Mouse (Mus musculus) heart, embryonic 11.5 days (tissue): ENCODE results near the gene Vmn1r157. TPM values are rescaled to one million over a fixed set of nuclear protein-coding genes. Genes with fewer than 3 reads are reported as not detected.
"Not testable (repeated sequence)": the region's sequence is repeated elsewhere in the genome, so short reads cannot be mapped to it uniquely, and the experiment has no call there.

ENCODE experiments used
- ATAC-seq: fragments of 200-750 bp; cut with Nextera tagmentation; replicated peaks from 2 replicates; pipeline ENCODE4 v1.8.0; 2017; ENCODE audit warnings: moderate library complexity; ENCODE audit not compliant: insufficient number of reproducible peaks, low FRiP score, low TSS enrichment
- H3K27ac ChIP-seq: fragments of 300-500 bp; sonication (generic); 2 replicates; pipeline ENCODE4 v1.5.1; 2014; ENCODE audit warnings: mild to moderate bottlenecking, low read depth, low read length
- H3K27me3 ChIP-seq: fragments of 300-500 bp; sonication (generic); 2 replicates; pipeline ENCODE4 v1.6.1; 2014; ENCODE audit warnings: mild to moderate bottlenecking, low read length, mixed read lengths; ENCODE audit not compliant: control insufficient read depth, insufficient read depth
- H3K36me3 ChIP-seq: fragments of 300-500 bp; sonication (generic); 2 replicates; pipeline ENCODE4 v1.6.1; 2014; ENCODE audit warnings: mild to moderate bottlenecking, low read length, moderate library complexity, mixed read lengths; ENCODE audit not compliant: control insufficient read depth, insufficient read depth
- H3K4me1 ChIP-seq: fragments of 300-500 bp; sonication (generic); 2 replicates; pipeline ENCODE4 v1.6.1; 2014; ENCODE audit warnings: low read length; ENCODE audit not compliant: control insufficient read depth, insufficient read depth
- H3K4me2 ChIP-seq: fragments of 300-500 bp; sonication (generic); 2 replicates; pipeline ENCODE4 v1.6.1; 2014; ENCODE audit warnings: mild to moderate bottlenecking, moderate library complexity
- H3K4me3 ChIP-seq: fragments of 300-500 bp; sonication (generic); 2 replicates; pipeline ENCODE4 v1.5.1; 2014; ENCODE audit warnings: low read depth, low read length
- H3K9ac ChIP-seq: fragments of 300-500 bp; sonication (generic); 2 replicates; pipeline ENCODE4 v1.6.1; 2014; ENCODE audit warnings: mild to moderate bottlenecking, low read depth, low read length, moderate library complexity
- H3K9me3 ChIP-seq: fragments of 300-500 bp; sonication (generic); replicated peaks from 2 replicates; pipeline ENCODE4 v1.6.1; 2016; ENCODE audit warnings: low read length; ENCODE audit not compliant: control insufficient read depth
- WGBS: fragments of 180-500 bp; shearing (Covaris S2); extraction: QIAGEN DNeasy Blood & Tissue Kit; methylation state at CpG from one replicate; pipeline ENCODE4 v1.1.7; 2014; ENCODE audit not compliant: insufficient replicate concordance; 5-methylcytosine and 5-hydroxymethylcytosine counted together
- polyA plus RNA-seq: library from polyadenylated mRNA; unstranded; fragments of >200 nt; fragmentation: Nextera tagmentation; extraction: Ambion mirVana; gene quantifications from 2 replicates; pipeline ENCODE4 v1.2.1, GENCODE M21; 2014

Vmn1r157 gene
- not detected in 2 replicates for polyA plus RNA-seq

DNA sequence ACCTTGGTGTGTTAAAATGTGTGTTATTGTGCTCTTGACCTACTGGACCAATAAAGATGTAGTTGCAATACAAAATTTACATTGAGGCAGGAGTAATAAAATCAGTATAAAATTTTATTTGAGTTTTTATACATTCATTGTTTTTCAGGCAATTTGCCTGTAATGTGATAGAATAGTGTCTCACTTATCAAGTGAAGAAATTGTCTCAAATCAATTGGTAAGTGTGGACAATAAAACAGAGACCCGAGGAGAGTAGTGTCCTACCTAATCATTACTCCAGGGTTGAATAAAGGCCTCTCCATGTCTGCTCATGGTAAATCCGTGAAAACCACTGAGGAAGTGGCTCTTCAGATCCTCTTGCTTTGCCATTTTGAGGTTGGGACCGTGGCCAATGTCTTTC, at the start of gene Vmn1r157:
Vmn1r157 (plus strand) TSS at position 301 of the 400 bp plus-strand sequence.
- H3K9ac ChIP-seq, H3K9me3 ChIP-seq, H3K36me3 ChIP-seq, H3K4me3 ChIP-seq, H3K27me3 ChIP-seq, H3K27ac ChIP-seq, H3K4me2 ChIP-seq, ATAC-seq, H3K4me1 ChIP-seq: not testable (repeated sequence)
- 33% methylated on average over 2 of the region's 3 CpGs for WGBS

DNA sequence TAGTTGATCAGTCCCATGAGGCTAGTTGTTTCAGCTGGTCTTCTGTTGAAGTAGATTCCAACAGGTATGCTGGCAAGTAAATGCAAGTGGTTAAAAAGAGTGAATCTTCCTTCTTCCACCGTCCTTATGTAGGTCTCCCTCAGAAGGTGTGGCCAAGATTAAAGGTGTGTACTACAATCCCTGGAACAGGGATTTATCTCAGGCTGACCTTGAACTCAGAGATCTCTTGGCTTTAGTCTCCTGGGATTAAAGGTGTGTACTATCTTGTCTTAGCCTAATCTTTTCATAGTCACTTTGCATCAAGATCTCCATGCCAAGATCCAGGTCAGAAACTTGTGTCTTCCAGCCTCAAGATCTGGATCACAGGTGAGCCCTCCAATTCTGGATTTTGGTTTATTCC, 41.9 kb upstream of the Vmn1r157 start, which contains the start of gene Gm4567:
Gm4567 (minus strand) TSS at position 101 of the 400 bp plus-strand sequence.
- ATAC-seq, H3K9me3 ChIP-seq, H3K27ac ChIP-seq, H3K9ac ChIP-seq, H3K36me3 ChIP-seq, H3K4me2 ChIP-seq, H3K27me3 ChIP-seq, H3K4me3 ChIP-seq, H3K4me1 ChIP-seq: not testable (repeated sequence)
- no CpG with 5 or more reads among the region's 1 CpGs for WGBS

DNA sequence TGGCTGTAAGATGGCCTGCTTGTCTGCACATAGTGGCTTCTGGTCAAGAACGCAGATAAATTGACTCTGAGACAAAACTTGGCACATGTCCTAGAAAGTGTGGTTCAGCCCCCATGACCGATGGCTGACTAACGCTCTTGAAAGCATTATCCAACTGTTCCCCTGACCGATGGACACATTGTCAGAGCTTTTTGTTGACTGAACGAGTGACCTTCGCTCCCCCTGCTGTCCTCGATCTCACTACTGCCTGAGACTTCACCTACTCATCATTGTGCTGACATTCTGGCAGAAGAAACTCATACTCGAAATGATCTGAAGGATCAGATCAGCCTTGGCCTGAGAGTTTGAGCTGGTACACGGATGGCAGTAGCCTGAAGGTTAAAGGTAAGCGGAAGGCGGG, 14.5 kb downstream of the Vmn1r157 start:
- not testable (repeated sequence) for H3K4me2 ChIP-seq, H3K4me3 ChIP-seq, H3K27me3 ChIP-seq, H3K27ac ChIP-seq, H3K9ac ChIP-seq, ATAC-seq, H3K36me3 ChIP-seq, H3K4me1 ChIP-seq, H3K9me3 ChIP-seq
- WGBS: 65% methylated on average over 7 of the region's 11 CpGs

DNA sequence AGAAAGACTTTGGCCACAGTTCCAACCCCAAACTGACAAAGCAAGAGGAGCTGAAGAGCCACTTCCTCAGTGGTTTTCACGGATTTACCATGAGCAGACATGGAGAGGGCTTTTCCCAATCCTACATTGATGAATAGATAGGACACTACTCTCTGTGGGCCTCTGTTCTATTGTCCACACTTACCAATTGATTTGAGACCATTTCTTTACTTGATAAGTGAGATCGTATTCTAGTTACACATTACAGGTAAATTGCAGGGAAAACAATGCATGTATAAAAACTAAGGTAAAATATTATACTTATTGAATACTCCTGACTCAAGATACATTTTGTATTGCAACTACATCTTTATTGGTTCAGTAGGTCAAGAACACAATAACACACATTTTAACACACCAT, 29.2 kb downstream of the Vmn1r157 start, which contains the start of gene Vmn1r158:
Vmn1r158 (minus strand) TSS at position 101 of the 400 bp plus-strand sequence.
- WGBS: 50% methylated on average over 2 of the region's 2 CpGs
- not testable (repeated sequence) for H3K27ac ChIP-seq, ATAC-seq, H3K9ac ChIP-seq, H3K4me1 ChIP-seq, H3K4me2 ChIP-seq, H3K9me3 ChIP-seq, H3K27me3 ChIP-seq, H3K4me3 ChIP-seq, H3K36me3 ChIP-seq

Other genes starting within 250 kb of the Vmn1r157 start
- not detected in 2 replicates for gene Vmn1r152, start 238.7 kb upstream of the Vmn1r157 start, polyA plus RNA-seq
- not detected in 2 replicates for gene Gm8677, start 226.8 kb upstream of the Vmn1r157 start, polyA plus RNA-seq
- not detected in 2 replicates for gene Gm4201, start 196.4 kb upstream of the Vmn1r157 start, polyA plus RNA-seq
- not detected in 2 replicates for gene Gm4565, start 173.6 kb upstream of the Vmn1r157 start, polyA plus RNA-seq
- gene Vmn1r155, start 103.7 kb upstream of the Vmn1r157 start, polyA plus RNA-seq: not detected in 2 replicates
- gene Gm8693, start 69.4 kb upstream of the Vmn1r157 start, polyA plus RNA-seq: not detected in 2 replicates
- not detected in 2 replicates for gene Gm4567, start 42.0 kb upstream of the Vmn1r157 start, polyA plus RNA-seq
- gene Vmn1r158, start 29.1 kb downstream of the Vmn1r157 start, polyA plus RNA-seq: not detected in 2 replicates
- gene Vmn1r159, start 81.9 kb downstream of the Vmn1r157 start, polyA plus RNA-seq: not detected in 2 replicates
- gene Vmn1r160, start 109.5 kb downstream of the Vmn1r157 start, polyA plus RNA-seq: not detected in 2 replicates
- gene Gm4214, start 223.0 kb downstream of the Vmn1r157 start, polyA plus RNA-seq: not detected in 2 replicates